Comparison of ENCODE assay signal across 8 mouse cellular contexts in the genomic region with DNA sequence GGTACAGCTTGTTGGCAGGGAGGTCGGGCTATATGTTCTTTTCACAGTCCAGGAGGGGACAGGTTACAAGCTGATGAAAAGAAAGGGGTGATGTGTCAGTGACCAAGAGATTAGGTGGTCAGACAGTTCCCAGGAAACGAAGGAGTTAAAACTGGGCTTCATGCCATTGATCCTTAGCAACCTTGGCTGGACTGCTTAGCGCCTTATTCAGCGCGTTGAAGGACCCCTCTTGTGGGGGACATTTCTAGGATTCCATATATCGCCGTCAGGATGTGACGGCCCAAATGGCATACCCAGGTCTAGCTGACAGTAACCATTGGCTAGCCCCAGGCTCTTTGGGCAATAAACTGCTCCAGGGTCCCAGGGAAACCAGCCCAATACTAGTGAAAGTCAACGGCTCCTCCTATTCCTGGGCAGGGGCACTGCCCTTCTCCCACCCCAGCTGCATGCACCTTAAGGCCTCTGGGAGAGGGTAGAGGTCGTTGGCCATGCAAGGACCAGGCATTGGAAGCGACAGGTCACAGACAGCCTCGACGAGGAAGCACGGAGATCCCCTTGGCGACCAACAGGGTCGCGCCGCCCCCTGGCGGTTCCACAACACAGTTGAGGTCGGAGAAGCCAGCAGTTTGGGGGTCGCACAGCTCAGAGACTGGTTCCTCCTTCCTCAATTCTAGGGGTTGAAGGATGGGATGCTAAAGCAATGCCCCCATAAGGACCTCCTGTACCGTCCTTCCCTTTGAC.
DNase-seq lines count a peak whose midpoint lies in the region; ATAC-seq lines count a peak whose summit lies in the region.

No protein-coding gene starts in this region.

- H3K27ac ChIP-seq in forebrain, embryonic 16.5 days (ENCODE audit: low read length), result peak overlapping the region; percentile 98
- peak overlapping the region; percentile 98 for H3K27ac ChIP-seq in hindbrain, embryonic 15.5 days (replicated peaks)
- no peak overlapping the region for H3K27ac ChIP-seq in lung, embryonic 16.5 days (ENCODE audit: low read length)

- intact Hi-C loops in left cerebral cortex, postnatal 14 days (cut with DNase I), result loop anchor here (5.0 kb wide), 4 partner anchors 59 to 246 kb away; no protein-coding TSS in a partner anchor

- no peaks in the 10 kb centered on the region for H3K9me3 ChIP-seq in forebrain, embryonic 16.5 days (ENCODE audit: control insufficient read depth, low read length)
- H3K9me3 ChIP-seq in hindbrain, embryonic 15.5 days, result no peaks in the 10 kb centered on the region
- no peaks in the 10 kb centered on the region for H3K9me3 ChIP-seq in lung, embryonic 16.5 days (ENCODE audit: control insufficient read depth, low read length)

- H3K4me1 ChIP-seq in forebrain, embryonic 16.5 days (replicated peaks; ENCODE audit: control insufficient read depth, insufficient read depth, low read length), result peaks cover 21% of the 10 kb centered on the region
- peaks cover 50% of the 10 kb centered on the region for H3K4me1 ChIP-seq in hindbrain, embryonic 15.5 days (replicated peaks)
- H3K4me1 ChIP-seq in lung, embryonic 16.5 days (replicated peaks; ENCODE audit: control insufficient read depth, insufficient read depth, low read length), result peaks cover 15% of the 10 kb centered on the region

- H3K4me3 ChIP-seq in forebrain, embryonic 16.5 days (replicated peaks; ENCODE audit: low read length), result peak overlapping the region; percentile 60
- H3K4me3 ChIP-seq in hindbrain, embryonic 15.5 days, result peak overlapping the region; percentile 55
- peak overlapping the region; percentile 64 for H3K4me3 ChIP-seq in lung, embryonic 16.5 days (ENCODE audit: low read length)

- no peaks in the 10 kb centered on the region for H3K36me3 ChIP-seq in forebrain, embryonic 16.5 days (ENCODE audit: control insufficient read depth, insufficient read depth)
- H3K36me3 ChIP-seq in hindbrain, embryonic 15.5 days, result no peaks in the 10 kb centered on the region
- no peaks in the 10 kb centered on the region for H3K36me3 ChIP-seq in lung, embryonic 16.5 days (ENCODE audit: control insufficient read depth, insufficient read depth, low read length)
- no peaks in the 10 kb centered on the region for H3K36me3 ChIP-seq in splenic B cell, adult 2 months (ENCODE audit: control insufficient read depth, insufficient read depth, low read length, poor library complexity, severe bottlenecking)

- ATAC-seq in forebrain, embryonic 16.5 days, result peak; percentile 43
- peak; percentile 41 for ATAC-seq in hindbrain, embryonic 15.5 days (ENCODE audit: low FRiP score, low read depth)
- peak; percentile 48 for ATAC-seq in lung, embryonic 16.5 days (ENCODE audit: low read depth)

- peak overlapping the region; percentile 91 for H3K4me2 ChIP-seq in forebrain, embryonic 16.5 days (ENCODE audit: low read length)
- peak overlapping the region; percentile 96 for H3K4me2 ChIP-seq in hindbrain, embryonic 15.5 days
- H3K4me2 ChIP-seq in lung, embryonic 16.5 days (ENCODE audit: low read depth, low read length), result peak overlapping the region; percentile 99

- peaks cover 19% of the 10 kb centered on the region for H3K27me3 ChIP-seq in forebrain, embryonic 16.5 days (replicated peaks; ENCODE audit: control insufficient read depth, insufficient read depth, low read length)
- peaks cover 16% of the 10 kb centered on the region for H3K27me3 ChIP-seq in hindbrain, embryonic 15.5 days
- H3K27me3 ChIP-seq in lung, embryonic 16.5 days (ENCODE audit: control insufficient read depth, insufficient read depth, low read depth, low read length), result peaks cover 72% of the 10 kb centered on the region
- H3K27me3 ChIP-seq in splenic B cell, adult 2 months (ENCODE audit: control insufficient read depth, insufficient read depth, low read length, poor library complexity, severe bottlenecking), result peaks cover 2% of the 10 kb centered on the region; the same call in 1 of the 2 replicates

- peak overlapping the region; percentile 80 for H3K9ac ChIP-seq in forebrain, embryonic 16.5 days (replicated peaks; ENCODE audit: low read depth, low read length)
- H3K9ac ChIP-seq in hindbrain, embryonic 15.5 days, result peak overlapping the region; percentile 70; the same call in 1 of the 2 replicates
- H3K9ac ChIP-seq in lung, embryonic 16.5 days (ENCODE audit: low read length), result no peak overlapping the region; the same call in 1 of the 2 replicates

- peak; percentile 48 to 55 for DNase-seq in left cerebral cortex, postnatal 14 days (ENCODE audit: low spot score in 2 of 2)
- no peak for DNase-seq in left cerebral cortex, adult 11 months (ENCODE audit: low spot score)
- peak; percentile 69 for DNase-seq in cerebellum, adult 11-12 months
- DNase-seq in splenic B cell, adult 2 months (ENCODE audit: low read depth, low spot score), result peak; percentile 56
- no peak for DNase-seq in urinary bladder, adult 2 months (ENCODE audit: low spot score)

- 3% methylated on average over 22 of the region's 22 CpGs for WGBS in forebrain, embryonic 16.5 days
- 6% methylated on average over 22 of the region's 22 CpGs for WGBS in hindbrain, embryonic 15.5 days
- WGBS in lung, embryonic 16.5 days, result 2% methylated on average over 22 of the region's 22 CpGs

Comparison
In these comparisons a context has a peak if more than half of its experiments do, and no peak if none do; other contexts are left out.
1. DNase-seq: peak in left cerebral cortex, postnatal 14 days (2 of 2), cerebellum, adult 11-12 months (single experiment) and splenic B cell, adult 2 months (single experiment); none in left cerebral cortex, adult 11 months (single experiment) and urinary bladder, adult 2 months (single experiment).
2. Peak in every context shown above with its lines, with median percentiles within 50 percentile points of each other: ATAC-seq, H3K4me2 ChIP-seq and H3K4me3 ChIP-seq.